Mouse (Mus musculus): ENCODE results near the gene Sult6b2. TPM values are rescaled to one million over a fixed set of nuclear protein-coding genes. Genes with fewer than 3 reads are reported as not detected.

Gene Sult6b2
- not detected for polyA plus RNA-seq (2017; shearing (Covaris generic))

DNA sequence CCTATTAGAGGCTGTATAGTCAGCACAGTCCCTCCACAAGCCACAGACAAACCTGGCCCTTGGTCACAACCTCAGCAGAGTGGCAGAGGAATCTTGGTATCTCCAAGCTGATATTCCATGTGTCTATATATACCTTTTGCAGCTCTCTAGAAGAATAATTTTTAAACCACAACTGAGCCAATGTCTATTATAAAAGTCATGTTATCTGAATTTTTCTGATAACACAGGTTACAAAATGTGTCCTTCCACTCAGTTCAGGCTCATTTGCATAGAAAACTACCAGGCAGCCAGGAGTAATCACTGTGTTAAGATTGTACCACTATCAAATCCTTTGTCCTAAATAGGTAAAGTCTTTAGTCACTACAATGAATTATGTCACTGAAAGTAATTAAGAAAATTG, at the start of gene Sult6b2:
TSS of gene Sult6b2 (minus strand) at position 101 of the 400 bp plus-strand sequence.
- ATAC-seq: no peak

DNA sequence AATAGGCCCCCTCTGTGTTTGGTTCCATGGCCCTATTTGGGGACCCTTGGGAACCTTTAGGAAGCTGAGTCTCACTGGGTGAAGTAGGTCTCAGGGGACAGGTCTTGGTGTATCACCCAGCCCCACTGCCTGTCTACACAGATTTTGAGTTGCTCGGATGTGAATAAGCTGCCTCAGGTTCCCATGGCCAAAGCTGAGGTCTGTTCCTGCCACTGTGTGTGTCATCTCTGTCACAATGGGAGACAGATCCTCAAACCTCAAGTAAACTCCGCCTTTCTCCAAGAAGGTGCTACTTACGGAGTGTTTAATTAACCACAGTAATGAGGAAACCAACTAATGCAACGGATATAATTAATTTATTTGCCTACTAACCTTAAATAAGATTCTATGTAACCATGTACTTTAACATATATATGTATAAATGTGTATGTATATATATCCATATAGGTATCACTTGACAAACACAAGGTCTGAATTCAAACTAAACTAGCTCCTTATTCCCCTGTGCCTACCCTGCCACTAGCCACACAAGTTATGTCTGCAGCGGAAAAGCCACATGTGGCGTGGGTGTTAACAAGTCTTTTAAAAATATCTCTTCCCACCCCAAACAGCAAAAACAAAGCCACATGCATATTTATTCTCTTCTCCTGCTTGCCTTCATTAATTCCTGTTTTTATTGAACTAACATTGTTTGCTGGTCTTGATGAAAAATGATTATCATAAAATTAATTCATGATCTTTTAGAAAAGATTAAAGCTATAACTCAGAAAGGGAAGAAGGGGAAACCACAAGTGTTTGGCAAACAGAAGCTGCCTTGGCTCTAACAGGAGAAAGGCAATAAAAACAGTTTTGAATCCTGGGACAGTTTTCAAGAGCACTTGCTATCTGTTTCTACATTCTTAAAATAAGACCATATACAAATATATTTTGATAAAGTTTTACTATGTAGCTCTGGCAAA, 48.4 kb upstream of the Sult6b2 start:
- no peak for ATAC-seq

DNA sequence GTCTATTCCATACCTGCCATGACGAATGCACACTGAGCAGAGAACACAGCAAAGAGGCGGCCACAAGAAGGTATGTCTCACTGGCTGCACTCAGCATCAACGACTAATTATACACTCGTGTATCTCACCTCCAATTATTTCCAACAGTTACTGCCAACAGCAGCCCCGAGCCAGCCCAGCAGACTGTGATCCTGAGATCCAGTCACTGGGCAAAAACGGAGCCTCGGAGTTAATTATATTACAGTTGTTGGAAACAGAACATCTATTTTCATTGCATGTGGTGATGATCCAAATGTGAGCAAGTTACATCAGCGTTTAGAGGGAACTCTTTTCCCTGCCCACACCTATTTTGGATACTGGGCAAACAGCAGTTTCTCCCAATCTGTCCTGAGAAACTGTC, 46.1 kb upstream of the Sult6b2 start:
- ATAC-seq: no peak

DNA sequence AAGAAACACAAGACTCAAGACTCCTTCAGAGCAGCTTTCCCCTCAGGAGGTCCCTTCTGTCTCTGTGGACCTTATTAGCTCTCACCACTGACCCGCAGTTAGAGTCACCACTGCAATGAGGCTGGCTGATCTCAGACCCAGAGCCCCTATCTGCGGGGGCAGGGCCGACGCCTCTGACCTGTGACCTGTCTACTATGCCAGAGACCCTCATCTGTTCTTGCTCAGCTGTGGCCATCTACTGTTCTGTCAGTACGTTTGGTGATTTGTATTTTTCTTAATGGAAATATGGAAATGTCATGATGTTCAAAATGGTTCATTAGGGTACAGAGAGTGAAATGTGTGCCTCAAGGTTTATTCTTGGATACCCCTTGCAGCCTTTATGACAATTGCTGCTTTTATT, 45.0 kb upstream of the Sult6b2 start:
- no peak for ATAC-seq

DNA sequence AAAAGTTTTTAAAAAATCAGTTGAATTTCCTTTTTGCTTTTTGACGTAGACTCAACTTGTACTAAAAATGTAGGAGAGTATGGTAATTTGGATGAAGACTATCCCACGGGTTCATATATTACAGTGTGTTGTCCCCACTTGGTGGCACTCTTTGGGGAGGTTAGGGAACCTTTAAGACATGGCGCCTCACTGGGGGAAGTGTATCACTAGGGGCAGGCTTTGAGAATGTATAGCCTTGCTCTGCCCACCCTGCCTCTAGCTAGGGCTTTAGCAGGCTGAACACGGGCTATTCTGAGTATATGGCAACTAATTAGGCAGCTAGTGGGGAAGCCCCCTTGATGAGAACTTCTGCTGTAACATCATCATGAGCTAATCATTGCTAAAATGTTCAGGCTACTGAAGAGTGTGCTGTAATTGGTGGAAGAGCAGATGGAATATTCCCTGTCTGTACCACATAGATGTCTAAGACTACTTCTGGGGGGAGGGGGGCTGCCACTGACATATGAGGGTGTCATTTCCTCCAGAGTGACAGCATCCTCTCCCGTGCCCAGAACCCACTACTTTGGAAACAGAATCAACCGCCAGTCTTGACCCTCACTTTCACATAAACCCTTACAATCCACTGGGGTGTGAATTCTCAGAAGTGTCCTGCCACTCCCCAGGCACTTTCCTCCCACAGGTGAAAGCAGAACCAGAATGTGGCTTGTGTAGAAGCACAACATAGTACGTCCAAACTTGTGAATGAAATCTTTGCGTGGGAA, 43.8 kb upstream of the Sult6b2 start:
- ATAC-seq: peak; percentile 52

DNA sequence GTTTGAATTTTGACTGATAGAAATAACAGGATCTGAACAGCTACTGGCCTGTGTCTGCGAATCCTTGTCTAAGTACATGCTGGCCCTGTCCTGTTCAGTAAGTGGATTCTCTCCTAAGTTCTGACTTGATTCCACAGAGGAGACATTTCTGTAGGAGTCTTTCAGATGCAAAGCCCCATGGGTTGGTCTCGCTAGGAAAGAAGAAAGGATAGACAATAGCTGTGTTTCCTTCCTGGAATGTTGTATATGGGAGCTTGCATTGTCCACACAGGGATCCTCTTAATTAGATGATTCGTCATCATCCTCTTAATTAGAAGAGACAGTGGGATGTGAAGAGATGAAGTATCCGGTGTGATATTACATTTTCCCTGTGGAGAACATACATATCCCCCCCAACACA, 42.6 kb upstream of the Sult6b2 start:
- ATAC-seq: no peak

DNA sequence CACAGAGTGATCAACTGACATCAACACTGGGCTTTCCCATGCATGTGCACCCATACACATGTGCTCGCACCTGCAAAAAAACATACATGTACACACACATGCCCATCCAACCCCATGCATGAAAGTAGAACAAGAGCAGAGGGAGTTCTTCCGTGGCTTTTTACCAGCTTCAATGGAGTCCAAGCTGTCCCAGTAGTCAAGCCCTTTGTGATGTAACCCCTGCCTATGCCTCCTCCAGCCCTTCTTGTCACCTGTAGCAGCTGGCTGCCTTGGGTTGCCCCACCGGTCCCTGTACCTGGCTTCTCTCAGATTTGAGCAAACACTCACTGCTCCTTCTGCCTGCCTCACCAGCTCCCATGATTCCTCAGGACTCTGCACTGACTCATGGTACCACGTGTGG, 40.8 kb upstream of the Sult6b2 start:
- no peak for ATAC-seq

DNA sequence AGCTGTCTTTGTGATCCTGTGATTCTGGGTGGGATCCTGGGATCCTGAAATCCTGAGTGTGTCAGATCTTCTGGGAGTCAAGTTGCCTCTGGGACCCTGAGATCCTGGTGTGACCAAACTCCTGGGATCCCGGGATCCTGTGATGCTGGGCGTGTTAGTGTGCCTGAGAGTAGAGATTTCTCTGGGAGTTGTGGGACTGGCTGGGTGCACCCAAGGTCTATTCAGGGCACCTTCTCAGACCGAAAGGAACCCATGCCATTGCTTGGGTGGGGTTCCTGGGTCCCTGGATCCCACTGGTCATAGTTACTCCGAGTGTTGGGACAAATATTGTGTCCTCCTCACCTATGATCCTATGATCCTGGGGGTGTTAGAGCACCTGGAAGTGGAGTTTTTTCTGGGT, 39.8 kb upstream of the Sult6b2 start:
- no peak for ATAC-seq

DNA sequence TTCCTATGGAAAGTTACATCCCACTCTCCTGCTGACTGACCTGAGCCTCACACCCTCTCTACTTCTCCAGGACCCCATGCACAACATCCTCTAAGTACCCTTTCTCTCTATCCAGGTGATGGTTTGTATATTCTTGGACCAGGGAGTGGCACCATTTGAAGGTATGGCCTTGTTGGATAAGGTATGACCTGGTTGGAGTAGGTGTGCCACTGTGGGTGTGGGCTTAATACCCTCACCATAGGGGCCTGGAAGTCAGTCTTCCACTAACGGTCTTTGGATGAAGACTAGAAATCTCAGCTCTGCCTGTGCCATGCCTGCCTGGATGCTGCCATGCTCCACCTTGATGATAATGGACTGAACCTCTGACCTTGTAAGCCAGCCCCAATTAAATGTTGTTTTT, 34.2 kb upstream of the Sult6b2 start:
- ATAC-seq: no peak

DNA sequence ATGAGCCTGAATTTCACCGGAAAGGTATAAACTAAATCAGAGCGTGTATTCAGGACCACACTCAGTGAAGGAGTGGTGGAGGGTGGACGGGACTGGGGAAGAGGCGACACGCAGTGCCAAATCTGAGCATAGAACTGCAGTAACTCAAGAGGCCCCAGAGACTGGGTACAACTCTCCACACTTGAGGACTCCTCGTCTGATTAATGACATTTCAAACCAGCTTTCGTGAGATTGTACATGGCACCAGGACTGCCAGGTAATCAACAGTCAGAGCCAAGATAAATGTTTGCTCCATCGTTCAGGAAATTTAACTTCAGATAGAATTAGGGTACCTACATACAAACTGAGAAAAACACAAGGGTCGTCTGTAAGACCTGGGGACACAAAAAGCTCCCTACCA, 33.0 kb upstream of the Sult6b2 start:
- no peak for ATAC-seq

DNA sequence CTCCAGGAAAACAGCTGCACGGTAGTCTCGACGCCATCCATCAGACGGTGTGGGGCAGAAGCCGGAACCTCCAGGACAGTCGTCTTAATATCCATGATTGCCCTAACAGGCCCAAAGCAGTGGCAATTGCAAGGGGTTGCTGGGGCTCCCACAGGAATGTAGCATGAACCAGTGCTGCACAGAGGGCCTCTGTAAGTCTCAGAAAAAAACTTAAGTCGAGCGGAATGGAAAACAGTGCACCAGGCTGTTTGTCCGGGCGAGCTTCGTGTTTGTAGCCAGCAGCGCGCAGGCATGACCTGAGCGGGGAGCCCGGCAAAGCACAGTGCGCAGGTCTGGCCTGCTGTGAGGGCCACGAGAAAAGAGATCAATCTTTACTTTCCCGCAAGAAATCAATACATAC, 31.4 kb upstream of the Sult6b2 start:
- ATAC-seq: no peak

DNA sequence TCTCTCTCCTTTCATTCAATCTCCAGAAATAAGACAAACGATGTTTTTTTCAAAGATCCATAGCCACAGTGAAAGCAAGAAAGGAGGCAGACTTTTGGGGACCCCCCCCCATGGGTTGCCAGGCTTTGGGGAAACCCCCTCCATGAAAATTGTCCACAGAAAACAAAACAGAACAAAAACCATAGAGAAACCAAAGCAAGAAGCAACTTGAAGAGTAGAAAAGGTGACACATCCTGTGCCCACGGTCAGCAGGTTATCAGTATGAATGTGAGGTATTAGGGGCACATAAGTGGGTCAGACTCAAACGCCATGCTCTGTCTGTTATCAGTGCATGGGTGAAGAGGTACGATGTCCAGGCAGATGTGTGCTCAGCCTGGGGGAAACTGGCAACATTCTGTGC, 30.6 kb upstream of the Sult6b2 start:
- ATAC-seq: peak; percentile 48

DNA sequence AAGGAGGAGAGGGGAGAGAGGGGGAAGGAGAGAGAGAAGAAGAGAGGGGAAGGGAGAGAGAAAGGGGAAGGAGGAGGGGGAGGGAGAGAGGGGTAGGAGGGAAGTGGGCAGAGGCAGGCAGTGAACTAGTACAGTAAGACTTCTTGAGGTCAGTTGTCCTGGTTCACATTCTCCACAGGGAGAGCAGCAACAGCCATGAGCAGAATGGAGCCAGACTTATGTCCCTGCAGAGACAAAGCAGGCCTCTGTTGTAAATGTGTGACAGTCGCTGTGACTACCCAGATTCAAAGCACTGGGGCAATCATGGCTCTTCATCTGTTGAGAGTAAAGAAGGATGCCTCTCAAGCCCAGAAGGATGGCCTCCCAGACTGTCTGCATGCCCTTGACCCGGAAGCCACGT, 27.4 kb upstream of the Sult6b2 start:
- no peak for ATAC-seq

DNA sequence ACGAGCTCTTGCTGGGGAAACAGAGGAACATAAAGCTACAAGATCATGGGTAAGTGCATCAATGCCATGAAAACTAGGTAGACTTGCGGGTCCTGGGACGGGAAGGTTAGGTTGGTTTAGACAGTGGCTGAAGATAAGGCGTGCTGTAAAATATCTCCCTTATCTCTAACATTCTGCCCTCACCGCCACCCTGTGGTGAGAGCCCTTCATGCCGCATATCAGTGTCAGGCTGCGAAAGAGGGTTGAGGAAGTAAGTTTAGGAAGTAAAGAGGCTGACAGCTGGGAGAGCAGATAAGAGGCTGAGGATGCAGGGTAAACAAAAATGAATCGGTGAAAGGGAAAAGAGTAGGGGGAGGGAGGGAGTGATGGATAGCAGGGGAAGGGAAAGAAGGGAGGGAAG, 26.9 kb upstream of the Sult6b2 start:
- ATAC-seq: peak; percentile 46

DNA sequence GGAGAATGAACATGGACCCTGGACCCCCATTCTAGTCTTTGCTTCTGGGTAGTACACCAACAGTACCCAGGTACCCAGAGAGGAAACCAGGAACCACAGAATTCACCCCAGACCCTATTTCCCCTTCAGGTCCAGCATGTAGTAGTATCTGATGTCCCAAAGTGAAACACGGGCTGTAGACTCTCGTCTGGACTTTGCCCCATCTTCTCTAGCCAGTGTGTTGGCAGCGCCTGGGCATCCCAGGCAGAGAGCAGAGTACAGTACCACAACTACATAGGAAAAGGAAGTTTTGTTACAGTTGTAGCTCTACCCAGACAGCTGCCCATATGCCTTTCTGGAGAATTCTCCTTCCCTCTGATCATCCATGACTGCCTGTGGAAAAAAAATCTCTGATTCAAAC, 25.9 kb upstream of the Sult6b2 start:
- no peak for ATAC-seq

DNA sequence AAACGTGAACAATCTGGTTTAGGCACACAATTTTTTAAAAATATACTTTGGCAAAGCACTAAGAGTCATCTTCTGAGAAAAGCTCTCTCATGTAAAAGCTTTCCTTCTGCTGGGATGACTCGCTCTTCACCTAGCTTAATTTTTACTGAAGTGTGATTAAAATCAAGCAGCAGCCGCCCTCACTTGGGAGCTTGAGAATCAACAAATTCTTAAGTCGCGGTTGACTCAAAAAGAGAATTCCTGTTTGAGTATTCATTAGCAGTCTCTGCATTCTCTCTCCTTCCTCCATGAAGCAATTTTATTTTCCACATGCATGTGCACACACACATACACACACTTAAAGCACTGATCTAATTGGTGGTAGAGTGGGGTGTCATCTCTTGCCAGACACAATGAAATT, 21.1 kb upstream of the Sult6b2 start:
- ATAC-seq: no peak

DNA sequence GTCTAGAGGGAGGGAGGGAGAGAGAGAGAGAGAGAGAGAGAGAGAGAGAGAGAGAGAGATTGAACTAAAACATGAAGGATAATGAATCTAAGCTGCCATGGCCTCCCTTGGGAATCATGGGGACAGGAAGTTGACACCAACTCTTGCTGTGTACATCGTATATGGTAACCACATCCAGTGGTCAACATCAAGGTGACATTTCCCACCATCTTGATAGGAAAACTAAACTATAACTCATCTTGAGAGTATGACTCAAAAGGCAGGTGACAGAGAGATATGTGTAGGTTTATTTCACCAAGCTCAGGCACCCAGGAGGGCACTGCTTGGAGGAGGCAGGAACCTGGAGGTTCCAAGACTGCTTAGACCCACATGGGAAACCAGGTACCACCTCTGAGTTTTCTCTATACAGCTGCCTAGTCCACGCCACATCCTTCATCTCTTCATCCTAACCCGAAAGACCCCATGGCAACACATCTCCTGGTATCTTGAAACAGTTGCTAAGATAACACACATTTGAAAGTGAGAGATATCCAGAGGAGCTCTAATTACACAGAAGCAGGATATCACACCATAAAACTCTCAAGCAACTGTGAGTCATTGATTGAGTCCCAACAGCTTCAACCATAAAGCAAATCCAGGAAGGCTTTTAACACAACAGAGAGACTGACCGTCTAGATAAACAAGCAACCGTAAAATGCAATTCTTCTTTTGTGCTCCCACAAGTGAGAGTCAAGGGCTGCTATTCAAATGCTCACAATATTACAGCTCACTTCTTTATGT, 18.9 kb upstream of the Sult6b2 start:
- ATAC-seq: peak; percentile 36

DNA sequence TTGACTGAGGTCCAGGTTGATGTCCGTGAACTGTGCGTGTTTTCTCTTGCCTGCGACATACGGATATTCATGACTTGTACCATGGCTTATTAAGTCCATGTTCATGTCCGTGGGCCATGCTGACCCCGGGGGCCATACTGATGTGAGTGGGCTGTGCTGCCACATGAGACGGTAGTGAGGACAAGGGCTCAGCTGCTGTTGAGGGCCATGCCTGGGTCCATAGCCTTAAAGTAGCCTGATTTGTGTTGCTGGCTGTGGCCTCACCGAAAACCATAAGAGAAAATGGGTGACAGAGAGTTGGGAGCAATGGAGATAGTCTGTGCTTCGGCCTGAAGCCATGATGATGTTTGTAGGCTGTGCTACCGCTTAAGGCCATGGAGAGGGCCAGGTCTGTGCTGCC, 14.0 kb upstream of the Sult6b2 start:
- no peak for ATAC-seq

DNA sequence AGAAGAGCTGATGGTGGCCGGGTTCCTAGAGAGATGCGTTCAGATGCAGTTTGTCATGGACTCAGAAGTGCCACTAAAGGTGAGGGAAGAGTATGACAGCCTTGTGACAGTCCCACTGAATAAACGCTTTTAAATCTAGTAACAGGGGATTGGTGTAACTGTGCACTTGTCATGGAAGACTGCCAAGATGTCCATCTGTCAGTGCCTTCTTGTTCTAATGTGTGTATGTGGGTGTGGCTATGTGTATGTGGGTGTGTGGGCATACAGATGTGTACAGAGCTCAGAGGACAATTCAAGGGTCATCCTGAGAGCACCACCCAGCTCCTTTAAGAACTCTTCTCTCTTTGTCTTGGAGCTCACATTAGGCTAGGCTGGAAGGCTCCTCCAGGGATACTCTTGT, 11.2 kb upstream of the Sult6b2 start:
- ATAC-seq: no peak

DNA sequence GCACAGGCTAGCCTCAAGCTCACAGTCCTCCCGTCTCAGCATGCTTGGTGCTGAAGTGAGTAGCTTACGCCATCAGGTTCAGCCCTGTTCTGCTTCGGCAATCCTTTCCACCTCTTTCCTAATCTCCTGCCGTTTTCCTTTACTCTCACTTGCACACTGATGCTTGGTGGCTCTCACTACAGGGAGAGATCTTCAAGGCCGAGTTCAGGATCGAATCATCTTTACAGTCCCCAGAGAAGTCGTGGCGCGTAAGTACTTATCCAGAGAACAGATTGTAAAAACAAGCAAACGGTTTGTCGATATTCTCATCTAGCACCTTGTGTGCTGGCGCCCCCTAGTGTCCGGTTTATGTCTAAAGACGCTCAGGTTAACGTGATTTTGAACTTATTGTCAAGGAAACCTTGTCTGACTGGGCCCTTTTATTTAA, 10.2 kb upstream of the Sult6b2 start:
- peak; percentile 79 for ATAC-seq

DNA sequence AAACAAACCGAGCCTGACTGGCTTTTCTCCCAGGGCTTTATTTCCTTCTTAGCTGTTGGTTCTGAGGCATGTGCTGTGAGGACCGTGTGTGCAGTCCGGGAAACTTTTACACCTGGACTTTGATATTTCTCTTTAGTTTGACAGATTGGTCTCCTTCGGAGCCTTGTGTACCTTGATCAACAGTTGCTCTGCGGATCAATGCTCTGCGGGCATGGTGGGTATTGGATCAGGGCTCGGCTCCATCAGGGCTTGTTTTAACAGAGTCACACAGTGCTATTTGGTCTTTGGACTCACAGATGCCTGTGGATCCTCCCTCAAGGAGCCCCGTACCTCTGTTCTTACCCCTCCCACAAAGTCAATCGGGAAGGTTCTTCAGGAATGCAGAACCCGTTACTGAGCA, 9.7 kb upstream of the Sult6b2 start:
- ATAC-seq: no peak

DNA sequence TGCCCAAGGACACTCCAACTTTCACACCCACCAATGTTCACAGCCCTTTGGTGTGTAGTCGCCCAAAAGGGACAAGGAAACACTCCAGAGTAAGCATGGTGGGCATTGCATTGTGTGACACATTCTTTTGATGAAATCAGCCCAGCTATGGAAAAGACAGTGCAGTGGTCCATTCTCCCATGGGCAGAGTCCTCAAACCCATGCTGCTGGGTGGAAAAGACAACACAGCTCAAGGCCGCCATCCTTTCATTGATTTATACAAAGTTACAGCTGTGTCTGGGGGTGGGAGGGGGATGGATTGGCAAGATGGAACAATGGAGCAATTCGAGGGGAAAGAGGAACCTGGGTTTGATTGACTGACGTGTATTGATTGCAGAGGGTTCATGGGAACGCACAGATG, 8.7 kb upstream of the Sult6b2 start:
- ATAC-seq: no peak

DNA sequence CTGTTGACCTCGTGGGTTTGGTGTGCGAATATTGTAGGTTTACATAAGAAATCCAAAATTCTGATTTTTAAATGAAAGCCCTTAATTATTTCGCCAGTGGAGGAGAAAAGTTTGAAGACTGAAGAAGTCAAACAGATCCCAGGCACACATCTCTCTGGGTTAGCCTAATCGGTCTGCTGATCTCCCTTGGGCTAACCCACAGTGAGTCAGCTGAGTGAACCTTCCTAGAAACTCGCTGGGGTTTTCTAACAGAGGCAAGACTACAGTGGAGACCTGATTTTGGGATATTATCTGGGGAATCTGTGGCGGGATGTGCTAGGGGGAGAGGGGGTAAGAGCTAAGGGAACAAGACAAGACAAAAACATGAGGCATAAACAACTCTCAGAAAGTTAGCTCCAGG, 5.9 kb upstream of the Sult6b2 start:
- ATAC-seq: no peak

Data from activated CD4-positive, CD25-positive, alpha-beta regulatory T cell, adult 4 months (primary cell).